Mouse (Mus musculus) common myeloid progenitor, adult 5-6 weeks (primary cell): ENCODE data around the gene Hcn1. TPM values are rescaled to one million over a fixed set of nuclear protein-coding genes. Genes with fewer than 3 reads are reported as not detected.

Experiments
- ATAC-seq: replicated peaks from 2 replicates; pipeline ENCODE4 v1.8.0; 2016; ENCODE audit warnings: low read depth, mild to moderate bottlenecking, moderate TSS enrichment, inconsistent platforms; ENCODE audit not compliant: poor library complexity, severe bottlenecking
- total RNA-seq: library from RNA; stranded (forward); fragments of 200-1000, 187-1606 nt; gene quantifications from 2 replicates; pipeline ENCODE4 v1.2.3, GENCODE M21; 2017

Hcn1 gene
- total RNA-seq, 1 experiment from 2014 or later, result not detected

DNA sequence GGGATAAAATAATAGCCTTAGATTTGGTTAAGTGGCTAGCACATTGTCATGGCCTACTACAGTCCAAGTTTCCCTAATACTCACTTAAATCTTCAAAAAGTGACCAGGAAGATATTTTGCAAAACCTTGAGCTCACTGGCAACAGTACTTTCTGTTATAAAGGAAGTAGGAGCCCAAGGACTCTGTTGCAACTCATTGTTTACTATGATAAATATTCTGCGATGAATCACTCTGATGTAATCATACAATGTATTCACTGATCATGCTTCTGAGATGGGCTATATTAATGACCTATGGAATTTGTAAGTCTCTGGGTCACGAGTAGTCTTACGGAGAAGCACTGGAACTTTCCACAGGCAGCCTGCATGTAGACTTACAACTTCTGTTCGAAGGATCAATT lies 246.6 kb downstream of the Hcn1 start:
- ATAC-seq, result peak; percentile 24; the same call in 1 of the 2 replicates

DNA sequence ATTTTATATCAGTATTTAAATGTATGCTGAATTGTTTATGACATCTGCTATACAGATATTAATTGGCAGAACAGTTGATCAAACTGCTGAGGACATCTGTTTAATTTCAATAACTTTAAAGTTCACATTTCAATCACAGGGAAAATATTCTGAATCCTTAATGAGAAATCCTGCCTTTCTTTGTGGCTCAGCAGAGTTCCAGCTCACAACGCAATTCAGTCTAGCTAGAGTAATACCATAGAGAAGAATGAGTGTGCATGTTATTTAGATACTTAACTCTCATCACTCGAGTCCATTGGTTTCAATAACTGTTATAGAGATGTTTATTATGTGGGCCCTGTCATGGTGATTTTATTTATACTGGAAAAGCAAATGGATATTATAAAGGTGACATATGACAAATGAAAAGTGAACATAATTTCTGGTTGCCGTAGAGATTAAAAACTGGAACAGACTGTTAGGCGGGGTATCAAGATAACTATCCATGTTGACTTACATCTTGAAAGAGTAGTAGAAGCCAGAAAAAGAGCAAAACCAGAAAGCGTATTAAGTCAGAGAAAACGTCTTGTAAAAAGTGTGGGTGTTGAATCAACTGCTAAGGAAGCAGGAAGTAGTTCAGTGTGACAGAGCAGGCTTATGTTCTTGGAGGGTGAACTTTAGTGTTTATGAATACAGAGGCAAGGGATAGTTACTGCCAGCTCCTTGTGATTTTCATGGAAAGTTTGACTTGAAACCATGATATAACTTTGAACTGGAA lies 250.0 kb downstream of the Hcn1 start:
- ATAC-seq, result peak; percentile 61

GRCm38 (mm10) chr13:117852711-117853051 lies 250.6 kb downstream of the Hcn1 start:
- peak; percentile 97 for ATAC-seq

DNA sequence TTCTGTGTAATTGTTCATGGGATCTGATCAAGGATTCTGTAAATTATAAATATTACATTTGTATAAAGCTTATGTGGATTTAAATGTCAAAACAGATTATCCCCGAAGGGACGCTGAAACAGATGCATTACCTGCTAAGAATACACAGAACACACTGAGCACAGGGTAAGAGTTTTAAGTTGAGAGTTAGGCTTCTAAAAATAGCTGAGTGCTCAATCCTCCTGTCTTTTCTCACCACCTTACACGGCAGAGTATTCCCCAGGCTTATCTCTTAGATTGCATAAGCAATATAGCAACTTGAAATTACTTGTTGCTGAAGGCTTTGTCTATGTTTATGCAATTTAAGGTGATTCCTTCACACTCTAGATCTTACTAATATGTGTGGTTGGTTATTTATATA lies 256.3 kb downstream of the Hcn1 start:
- no peak for ATAC-seq

DNA sequence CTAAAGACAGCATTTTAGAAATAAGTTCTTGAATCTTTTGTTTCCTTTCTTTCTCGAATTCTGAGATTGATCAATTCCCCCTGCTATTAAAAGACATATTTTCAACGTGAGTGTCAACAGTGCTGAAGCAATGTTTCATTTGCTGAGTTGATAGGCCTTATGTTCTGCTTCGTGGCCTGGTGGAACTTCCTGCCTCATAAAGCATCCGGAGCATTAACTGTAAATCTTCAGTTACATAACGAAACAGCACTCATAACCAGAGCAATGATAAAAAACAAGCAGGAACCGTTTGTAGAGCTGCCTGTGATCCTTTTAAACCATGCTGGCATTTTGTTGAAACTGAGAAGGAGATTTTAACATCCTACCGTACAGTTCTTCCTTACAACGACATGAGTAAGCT lies 275.7 kb downstream of the Hcn1 start:
- ATAC-seq, result peak; percentile 94

DNA sequence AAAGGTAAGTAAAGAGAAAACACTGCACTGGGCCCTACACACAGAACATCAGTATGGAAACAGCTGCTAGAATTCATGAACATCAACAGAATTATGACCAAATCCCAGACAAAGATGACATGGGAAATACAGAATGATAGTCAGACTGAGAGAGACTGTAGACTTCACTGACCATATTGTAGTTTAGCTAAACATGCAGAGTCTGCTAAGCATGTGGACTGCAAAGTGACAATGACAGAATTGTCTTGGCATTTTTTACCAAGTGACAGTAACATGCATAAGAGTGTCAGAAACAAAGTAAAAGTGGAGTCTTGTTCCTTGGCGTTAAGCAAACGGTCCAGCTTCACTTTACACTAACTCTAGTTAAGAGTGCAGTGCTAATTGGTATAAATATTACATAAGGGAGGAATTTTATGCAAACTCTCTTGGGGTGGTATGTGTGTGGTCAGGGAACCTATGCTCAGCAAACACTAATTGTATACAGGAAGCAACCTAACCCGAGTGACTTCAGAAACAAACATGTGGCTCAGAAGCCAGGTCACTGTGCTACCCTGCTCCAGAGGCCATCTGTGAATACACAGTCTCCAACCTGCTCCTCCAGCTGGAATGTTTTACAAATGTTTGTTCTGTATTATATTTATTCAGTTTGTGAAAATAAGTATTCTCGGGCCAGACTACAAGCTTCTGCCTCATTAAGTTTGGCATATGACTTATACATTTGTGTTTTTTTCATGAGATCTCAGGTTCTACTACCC lies 278.5 kb downstream of the Hcn1 start:
- ATAC-seq, result 0 out of 2 replicates have a peak, but pooled peaks have one; percentile 39

DNA sequence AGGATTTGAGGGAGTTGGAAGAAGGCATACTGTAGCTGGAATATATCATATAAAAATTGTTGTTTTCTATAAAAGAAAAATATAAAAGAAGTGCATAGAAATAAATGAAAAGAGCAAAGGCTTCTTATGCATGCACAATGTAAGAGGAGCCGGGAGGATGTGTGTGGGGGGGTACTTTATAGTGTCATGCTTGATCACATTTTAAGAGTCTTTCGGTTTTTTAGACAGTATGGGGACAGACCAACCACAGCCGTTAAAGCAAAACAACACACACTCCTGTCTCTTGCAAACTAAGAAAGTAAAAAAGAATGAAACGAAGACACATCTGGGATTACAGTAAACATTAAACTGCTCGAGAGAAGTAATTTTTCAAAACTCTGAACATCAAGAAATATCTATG lies 290.0 kb downstream of the Hcn1 start:
- no peak for ATAC-seq

DNA sequence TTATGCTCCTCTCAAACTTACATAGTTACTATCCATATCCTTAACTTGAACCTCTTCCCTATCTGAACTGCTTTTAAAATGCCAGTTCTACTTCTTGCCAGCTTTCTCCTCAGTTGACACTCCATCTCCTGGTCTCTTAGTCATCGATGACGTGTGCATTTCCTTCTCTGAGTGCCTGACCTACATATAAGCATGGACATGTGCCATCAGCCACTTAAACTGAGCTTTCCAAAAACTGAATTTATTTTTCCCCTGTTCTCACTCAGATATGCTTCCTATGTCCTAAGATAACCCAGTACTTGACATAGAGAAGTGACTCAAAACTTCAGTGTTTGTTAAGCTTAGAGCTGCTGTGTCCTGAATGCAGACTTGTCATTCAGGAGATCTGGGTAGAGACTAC lies 295.9 kb downstream of the Hcn1 start:
- peak; percentile 36; the same call in 1 of the 2 replicates for ATAC-seq

DNA sequence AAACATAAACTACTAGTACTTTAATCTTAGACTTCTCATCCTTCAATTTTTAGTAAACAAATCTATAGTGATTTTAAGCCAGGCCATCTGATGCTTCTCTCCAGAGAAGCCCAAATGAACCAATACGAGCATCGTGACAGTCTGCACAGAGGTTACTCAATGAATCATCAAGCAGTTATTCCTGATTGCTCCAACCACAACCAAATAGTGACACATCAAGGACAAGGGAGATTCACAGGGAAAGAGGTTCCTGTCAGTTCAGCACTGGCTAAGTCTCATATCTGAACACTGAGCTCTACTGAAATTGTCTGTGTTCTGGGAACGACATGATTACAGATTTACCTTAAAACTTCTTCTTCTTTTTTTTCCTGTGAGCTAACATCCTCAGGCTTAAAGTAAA lies 305.7 kb downstream of the Hcn1 start:
- ATAC-seq, result no peak

GRCm38 (mm10) chr13:117929734-117930133 lies 327.6 kb downstream of the Hcn1 start:
- no peak for ATAC-seq

DNA sequence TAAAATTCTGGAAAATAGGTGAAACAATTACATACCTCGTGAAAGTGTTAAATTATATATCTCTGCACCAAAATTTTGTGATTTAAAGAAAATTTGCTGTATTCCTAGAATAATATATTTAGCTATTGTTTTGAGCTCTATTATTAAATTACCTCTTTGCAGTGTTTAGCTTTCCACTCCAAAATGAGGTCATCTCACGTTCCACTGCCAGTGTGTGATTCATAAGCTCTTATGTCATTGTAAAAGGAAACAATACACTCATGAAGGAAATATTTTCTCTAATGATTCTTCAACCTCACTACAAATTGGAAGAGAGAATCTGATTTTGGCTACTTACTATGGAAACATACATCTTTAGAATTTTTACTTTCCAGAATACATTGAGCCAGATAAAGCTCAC lies 329.6 kb downstream of the Hcn1 start:
- ATAC-seq, result no peak

DNA sequence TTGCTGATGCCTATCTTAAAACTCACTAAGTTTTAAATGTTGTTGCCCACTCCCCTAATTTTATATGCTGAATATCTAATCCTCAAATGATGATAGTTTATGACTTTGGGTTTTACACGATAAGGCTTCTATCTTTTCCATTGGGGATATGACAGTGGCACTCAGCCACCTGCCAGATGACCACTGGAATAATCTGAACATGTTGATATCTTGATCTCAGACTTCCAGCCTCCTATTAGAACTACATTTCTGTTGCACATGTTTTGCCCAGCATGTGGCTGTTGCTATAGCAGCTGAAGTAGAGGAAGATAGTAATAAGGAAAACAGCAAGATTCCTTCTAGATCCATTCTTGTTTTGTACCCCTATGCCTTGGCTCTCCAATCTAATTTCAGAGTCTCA lies 336.6 kb downstream of the Hcn1 start:
- ATAC-seq, result no peak

DNA sequence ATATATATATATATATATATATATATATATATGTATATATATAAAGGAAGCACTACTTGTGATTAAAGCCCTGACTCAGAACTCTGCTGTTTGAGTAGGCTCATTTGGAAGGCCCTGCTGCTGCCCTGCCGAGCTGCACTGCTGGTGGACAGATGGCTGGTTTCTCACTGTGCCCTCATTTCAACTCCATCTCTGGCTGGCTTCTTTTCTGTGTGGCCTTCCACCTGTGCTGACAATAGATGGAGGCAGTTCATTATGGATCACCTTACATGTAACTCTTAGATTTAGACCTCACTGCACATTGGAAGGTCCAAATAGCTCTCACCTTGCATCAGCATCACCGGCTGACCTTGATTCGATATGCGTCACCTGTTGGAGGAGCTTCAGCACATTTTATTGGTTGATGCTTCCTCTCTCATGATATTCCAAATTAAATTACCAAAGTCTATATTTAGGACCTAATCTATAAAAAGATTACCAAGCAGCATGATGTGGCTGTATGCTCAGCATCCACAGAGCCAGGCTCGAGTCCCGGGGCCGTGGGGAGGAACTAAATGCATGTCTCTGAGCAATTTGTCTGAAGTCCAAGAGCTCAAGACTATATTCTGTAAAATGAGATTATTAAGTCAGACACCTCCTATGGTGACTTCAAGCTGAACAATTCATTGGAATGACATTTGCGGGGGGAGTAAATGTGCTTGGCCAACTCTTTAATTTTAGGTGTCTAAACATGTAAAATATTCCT lies 338.6 kb downstream of the Hcn1 start:
- no peak for ATAC-seq

- ATAC-seq, result no peak
These were observed 344.7 kb downstream of the Hcn1 start for GRCm38 (mm10) chr13:117946843-117947242.

GRCm38 (mm10) chr13:117947704-117948376 lies 345.7 kb downstream of the Hcn1 start:
- ATAC-seq, result no peak

DNA sequence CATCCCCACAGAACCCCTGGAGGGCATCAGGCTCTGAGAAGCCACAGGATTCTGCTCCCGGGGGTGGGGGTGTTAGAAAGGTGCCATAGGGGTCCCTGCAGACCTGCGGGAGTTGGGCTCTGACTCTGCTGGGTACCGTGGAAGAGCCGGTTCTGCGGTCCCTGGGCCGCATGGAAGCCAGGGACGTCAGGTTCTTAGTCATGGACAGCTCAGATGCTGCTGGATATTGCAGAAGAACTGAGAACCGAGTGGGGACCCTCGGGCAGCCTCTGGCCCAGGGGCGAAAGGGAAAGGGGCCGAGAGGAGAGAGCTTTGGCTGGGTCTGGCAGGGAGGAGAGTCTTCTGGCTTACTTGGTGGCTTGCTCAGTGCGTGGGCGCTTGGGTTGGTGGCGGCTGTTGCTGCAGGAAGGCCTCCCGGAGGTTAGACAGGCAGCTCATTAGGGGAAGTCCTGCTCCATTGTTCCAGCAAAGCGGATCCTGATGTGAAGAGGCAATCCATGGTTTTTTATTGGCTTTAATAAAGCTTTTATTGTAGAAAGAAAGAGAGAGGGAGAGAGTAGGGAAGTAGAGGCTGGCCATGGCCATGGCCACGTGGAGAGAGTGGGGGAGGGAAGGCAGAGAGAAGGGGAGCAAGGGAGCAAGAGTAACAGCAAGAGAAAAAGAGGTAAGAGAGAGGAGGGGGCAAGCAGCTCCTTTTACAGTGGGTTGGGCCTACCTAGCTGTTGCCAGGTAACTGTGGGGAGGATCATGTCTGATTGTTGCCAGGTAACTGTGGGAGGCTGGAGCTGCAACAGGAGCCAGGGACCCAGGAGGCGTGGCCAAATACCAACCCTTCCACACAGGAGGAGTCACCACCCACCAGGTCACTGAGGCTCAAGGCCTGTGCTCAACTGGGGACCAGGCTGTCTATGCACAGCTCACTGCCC lies 356.6 kb downstream of the Hcn1 start:
- ATAC-seq, result no peak

DNA sequence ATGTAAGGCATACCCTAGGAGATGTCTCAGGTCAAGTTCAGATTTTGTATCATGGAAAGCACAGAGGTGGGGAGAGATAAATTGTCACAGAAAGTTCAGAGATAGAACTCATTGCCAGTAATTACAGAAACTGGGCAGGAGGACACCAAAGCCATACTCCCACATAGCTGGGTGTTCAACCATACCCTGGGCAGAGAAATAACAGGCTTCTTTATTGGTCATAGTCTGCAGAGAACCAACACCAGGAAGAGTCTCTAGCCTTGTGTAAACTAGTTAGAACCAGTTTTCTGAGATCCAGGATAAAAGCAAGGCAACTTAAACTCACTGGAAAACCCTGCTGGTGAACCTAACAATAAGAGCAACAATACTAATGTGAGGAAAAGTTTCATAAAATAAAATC lies 362.5 kb downstream of the Hcn1 start:
- no peak for ATAC-seq

- no peak for ATAC-seq
These were observed 373.3 kb downstream of the Hcn1 start for GRCm38 (mm10) chr13:117975382-117975781.

GRCm38 (mm10) chr13:117975823-117976222 lies 373.7 kb downstream of the Hcn1 start:
- no peak for ATAC-seq
